Mouse (Mus musculus) MEL (cell line): ENCODE results near the gene Slc25a24. TPM values are rescaled to one million over a fixed set of nuclear protein-coding genes. Genes with fewer than 3 reads are reported as not detected.

Source experiments
- DNase-seq: peaks from one replicate; pipeline ENCODE4 v3.0.0; 2011; ENCODE audit warnings: low read depth, low spot score
- H3K27ac ChIP-seq: 2 replicates; pipeline ENCODE4 v1.5.1; 2012; ENCODE audit warnings: low read depth, mild to moderate bottlenecking, control low read depth, low read length, moderate library complexity; ENCODE audit not compliant: control insufficient read depth
- H3K27me3 ChIP-seq, 2 experiments: fragments of 150-350 bp in 1 of 2; sonication (generic) in 1 of 2; 2 replicates each; pipeline ENCODE4 v1.6.1; 2012; ENCODE audit warnings: low read length in 2 of 2, mild to moderate bottlenecking in 2 of 2, improper control_type of control experiment in 1 of 2, moderate library complexity in 1 of 2; ENCODE audit not compliant: insufficient read depth in 2 of 2, control insufficient read depth in 1 of 2
- H3K36me3 ChIP-seq, 2 experiments: 2 replicates each; pipeline ENCODE4 v1.6.1; 2012 to 2014; ENCODE audit warnings: low read length in 2 of 2, improper control_type of control experiment in 1 of 2, inconsistent platforms in 1 of 2, mild to moderate bottlenecking in 1 of 2; ENCODE audit not compliant: insufficient read depth in 2 of 2, control insufficient read depth in 1 of 2
- H3K4me1 ChIP-seq, 2 experiments: fragments of 150-350 bp in 1 of 2; sonication (generic) in 1 of 2; 2 replicates each; pipeline ENCODE4 v1.6.1; 2012; ENCODE audit warnings: low read length in 2 of 2, improper control_type of control experiment in 1 of 2, mild to moderate bottlenecking in 1 of 2; ENCODE audit not compliant: insufficient read depth in 2 of 2, control insufficient read depth in 1 of 2
- H3K4me3 ChIP-seq, 2 experiments: fragments of 150-350 bp in 1 of 2; sonication (generic) in 1 of 2; 2 replicates each; pipeline ENCODE4 v1.5.1; 2012; ENCODE audit warnings: low read depth in 2 of 2, low read length in 2 of 2, mild to moderate bottlenecking in 2 of 2, moderate library complexity in 2 of 2, control low read depth in 1 of 2, improper control_type of control experiment in 1 of 2; ENCODE audit not compliant: control insufficient read depth in 1 of 2, insufficient read depth in 1 of 2
- H3K79me2 ChIP-seq: 2 replicates; pipeline ENCODE4 v1.6.1; 2012; ENCODE audit warnings: mild to moderate bottlenecking, low read length, moderate library complexity; ENCODE audit not compliant: control insufficient read depth, poor library complexity, insufficient read depth
- H3K9ac ChIP-seq: 2 replicates; pipeline ENCODE4 v1.6.1; 2012; ENCODE audit warnings: low read depth, mild to moderate bottlenecking, control low read depth, low read length, moderate library complexity; ENCODE audit not compliant: control insufficient read depth, poor library complexity, severe bottlenecking
- H3K9me3 ChIP-seq: fragments of 150-350 bp; sonication (generic); replicated peaks from 2 replicates; pipeline ENCODE4 v1.6.1; 2012; ENCODE audit warnings: mild to moderate bottlenecking, low read length, improper control_type of control experiment, moderate library complexity; ENCODE audit not compliant: insufficient read depth
- CTCF ChIP-seq, 3 experiments: IDR thresholded peaks in 2 of 3; conservative IDR thresholded peaks in 1 of 3; 2 replicates each; pipeline ENCODE4 v1.5.1; 2011 to 2012; ENCODE audit warnings: low read length in 3 of 3, low read depth in 2 of 3, mild to moderate bottlenecking in 2 of 3, improper control_type of control experiment in 1 of 3, inconsistent platforms in 1 of 3, mixed read lengths in 1 of 3, moderate library complexity in 1 of 3; ENCODE audit not compliant: control insufficient read depth in 1 of 3, insufficient read depth in 1 of 3, poor library complexity in 1 of 3, severe bottlenecking in 1 of 3
- E2F4 ChIP-seq: IDR thresholded peaks from 2 replicates; pipeline ENCODE4 v1.6.1; 2011; ENCODE audit warnings: low read depth, low read length, improper control_type of control experiment, borderline replicate concordance
- ELF1 ChIP-seq: IDR thresholded peaks from 2 replicates; pipeline ENCODE4 v1.6.1; 2014; ENCODE audit warnings: low read depth, mild to moderate bottlenecking, inconsistent platforms, low read length, improper control_type of control experiment, moderate library complexity
- GATA1 ChIP-seq: IDR thresholded peaks from 2 replicates; pipeline ENCODE4 v1.6.1; 2011; ENCODE audit warnings: low read depth, low read length, improper control_type of control experiment
- MAFK ChIP-seq: IDR thresholded peaks from 2 replicates; pipeline ENCODE4 v1.6.1; 2011; ENCODE audit warnings: low read depth, mild to moderate bottlenecking, low read length, improper control_type of control experiment, borderline replicate concordance
- MYC ChIP-seq: IDR thresholded peaks from 2 replicates; pipeline ENCODE4 v1.6.1; 2011; ENCODE audit warnings: low read depth, mild to moderate bottlenecking, low read length, improper control_type of control experiment, moderate library complexity
- NRF1 ChIP-seq: IDR thresholded peaks from 2 replicates; pipeline ENCODE4 v1.6.1; 2014; ENCODE audit warnings: low read depth, mild to moderate bottlenecking, inconsistent platforms, low read length, improper control_type of control experiment, moderate library complexity; ENCODE audit not compliant: poor library complexity, insufficient read depth, severe bottlenecking
- RAD21 ChIP-seq: IDR thresholded peaks from 2 replicates; pipeline ENCODE4 v1.6.1; 2011; ENCODE audit warnings: mild to moderate bottlenecking, low read depth, low read length, improper control_type of control experiment
- SMC3 ChIP-seq: IDR thresholded peaks from 2 replicates; pipeline ENCODE4 v1.6.1; 2011; ENCODE audit warnings: low read depth, low read length, improper control_type of control experiment
- ZC3H11A ChIP-seq: IDR thresholded peaks from 2 replicates; pipeline ENCODE4 v1.6.1; 2012; ENCODE audit warnings: low read depth, mild to moderate bottlenecking, inconsistent platforms, low read length, improper control_type of control experiment
- polyA plus RNA-seq, 2 experiments: library from polyadenylated mRNA; stranded (reverse) in 1 of 2; unstranded in 1 of 2; fragments of >175 nt in 1 of 2; fragments of >200 nt in 1 of 2; gene quantifications; 2 replicates each; pipeline versions ENCODE4 v1.2.1 to v1.2.4; 2012; ENCODE audit warnings: low replicate concordance in 2 of 2, low read depth in 1 of 2; ENCODE audit not compliant: insufficient read length in 2 of 2, insufficient read depth in 1 of 2, missing spikeins in 1 of 2
- total RNA-seq: library from RNA; depleted of rRNA; stranded (reverse); fragments of 300-350 nt; gene quantifications from 2 replicates; pipeline ENCODE4 v1.2.3, GENCODE M21; 2012

Gene Slc25a24
- total and polyA plus RNA-seq, 3 experiments = 5.6 to 14.3 TPM; not detected in 1

DNA sequence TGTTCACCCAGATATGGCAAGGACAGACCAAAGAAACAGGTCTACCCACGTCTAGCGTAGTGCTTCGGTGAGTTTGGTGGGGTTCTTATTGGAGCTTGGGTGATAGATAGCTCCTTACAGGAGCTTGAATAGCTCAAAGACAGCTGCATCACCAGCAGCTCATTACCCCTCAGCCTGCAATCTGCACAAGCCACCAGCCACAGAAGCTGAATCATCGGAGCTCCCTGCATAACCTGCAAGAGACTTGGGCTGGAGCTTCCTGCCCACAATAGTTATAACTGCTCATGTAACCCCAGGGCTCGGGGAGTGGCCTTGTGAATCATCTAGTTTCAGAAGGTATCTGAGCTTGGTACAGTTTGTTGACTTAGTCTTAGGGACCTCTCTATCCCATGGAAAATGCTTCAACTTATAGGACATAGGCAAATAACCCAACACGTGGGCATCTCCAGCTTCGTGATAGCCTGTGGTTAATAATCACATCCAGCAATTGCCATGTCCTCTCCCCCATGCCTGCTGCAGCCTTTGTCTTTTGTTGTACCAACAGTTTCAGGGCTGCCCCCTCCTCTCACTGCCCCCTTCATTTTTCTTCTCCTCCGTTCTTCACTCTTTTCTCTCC lies 42.4 kb downstream of the Slc25a24 start:
- Histone ChIP-seq H3K36me3 (no peaks in the 10 kb centered on the region; a peak in 1 of 4 replicates), H3K9me3 (no peaks in the 10 kb centered on the region), H3K27me3 (no peaks in the 10 kb centered on the region), H3K4me3 (no peak overlapping the region), H3K27ac (no peak overlapping the region), H3K4me1 (no peaks in the 10 kb centered on the region), H3K9ac (no peak overlapping the region), H3K79me2 (no peaks in the 10 kb centered on the region)
- TF ChIP-seq E2F4 (no peak), ELF1 (no peak), MYC (no peak)
- DNase-seq = peak; percentile 10

DNA sequence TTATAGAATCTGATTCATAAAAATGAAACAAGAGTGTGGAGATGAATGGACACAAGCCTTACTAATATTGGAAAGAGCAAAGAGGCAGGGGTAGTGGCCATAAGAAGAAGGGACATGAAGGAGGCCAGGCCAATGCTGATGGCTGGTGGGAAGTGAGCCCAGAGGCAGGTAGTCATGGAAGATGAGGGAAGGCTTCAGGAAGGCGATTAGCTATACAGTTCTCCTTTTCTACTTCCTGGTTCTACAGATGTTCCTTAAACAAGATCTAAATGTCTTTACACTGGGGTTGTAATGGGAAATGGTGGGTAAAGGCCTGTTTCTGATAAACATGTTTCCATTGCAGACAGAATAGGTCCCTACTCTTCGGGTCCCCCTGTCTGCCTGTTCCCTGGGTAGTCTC lies 46.2 kb downstream of the Slc25a24 start:
- no peaks in the 10 kb centered on the region for H3K4me1 ChIP-seq
- no peaks in the 10 kb centered on the region; a peak in 1 of 4 replicates for H3K36me3 ChIP-seq
- no peaks in the 10 kb centered on the region for H3K79me2 ChIP-seq
- no peak overlapping the region for H3K27ac ChIP-seq
- H3K9me3 ChIP-seq = no peaks in the 10 kb centered on the region
- no peak overlapping the region for H3K4me3 ChIP-seq
- no peak overlapping the region for H3K9ac ChIP-seq
- no peaks in the 10 kb centered on the region for H3K27me3 ChIP-seq
- DNase-seq = peak; percentile 30
- TF ChIP-seq MAFK = no peak
- TF ChIP-seq ELF1 = 0 out of 2 replicates have a peak, but pooled peaks have one; percentile 19
- no peak for TF ChIP-seq GATA1

DNA sequence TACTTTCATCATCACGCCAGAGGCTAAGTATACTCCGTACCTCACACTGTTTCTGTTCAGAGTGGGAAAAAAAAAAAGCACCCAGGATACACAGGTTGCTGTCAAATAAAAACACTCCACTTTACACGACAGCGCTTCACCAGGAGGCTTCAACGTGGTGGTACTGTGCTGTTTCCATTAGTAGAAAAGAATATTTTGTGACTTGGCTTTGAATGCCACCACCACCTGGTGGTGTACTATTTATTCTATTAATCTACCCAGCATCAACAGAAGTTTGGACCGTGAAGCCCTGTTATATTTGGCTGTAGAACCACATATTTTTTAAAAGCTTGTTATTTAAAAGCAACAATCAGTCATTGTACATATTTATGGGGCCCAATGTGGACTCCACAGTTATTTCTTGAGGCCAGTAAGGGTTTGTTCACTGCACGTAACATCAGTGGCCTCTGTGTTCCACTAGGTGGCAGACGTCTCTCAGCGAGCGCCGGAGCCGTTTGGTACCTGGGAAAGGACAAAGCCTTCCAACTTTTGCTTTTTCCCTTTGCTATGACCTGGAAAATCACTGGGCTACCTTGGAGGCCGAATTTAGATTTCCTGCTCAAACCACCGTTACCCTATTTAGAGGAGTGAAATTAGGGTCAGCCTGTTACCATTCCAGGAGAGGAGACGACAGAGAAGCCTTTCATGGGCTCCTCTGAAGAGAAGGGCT lies 48.3 kb downstream of the Slc25a24 start:
- H3K4me1 ChIP-seq = no peaks in the 10 kb centered on the region
- H3K4me3 ChIP-seq = no peak overlapping the region
- H3K9me3 ChIP-seq = no peaks in the 10 kb centered on the region
- H3K27ac ChIP-seq = no peak overlapping the region
- no peaks in the 10 kb centered on the region; a peak in 1 of 4 replicates for H3K36me3 ChIP-seq
- no peaks in the 10 kb centered on the region for H3K27me3 ChIP-seq
- peak; percentile 87 for TF ChIP-seq SMC3
- TF ChIP-seq CTCF (IDR thresholded peaks at IDR 0.05 in 2 of 3, conservative IDR thresholded peaks at IDR 0.05 in 1 of 3; ENCODE audit: control insufficient read depth in 1 of 3, insufficient read depth in 1 of 3, low read depth in 2 of 3, low read length in 3 of 3, poor library complexity in 1 of 3, severe bottlenecking in 1 of 3) = peak; percentile 60 to 87 (median 75)
- TF ChIP-seq NRF1 = no peak
- TF ChIP-seq RAD21 = peak; percentile 76
- peak; percentile 60 for TF ChIP-seq ZC3H11A
- H3K79me2 ChIP-seq = no peaks in the 10 kb centered on the region
- DNase-seq = peak; percentile 54
- H3K9ac ChIP-seq = no peak overlapping the region
